Mouse (Mus musculus): ENCODE data around the gene 4933424G06Rik.

DNA sequence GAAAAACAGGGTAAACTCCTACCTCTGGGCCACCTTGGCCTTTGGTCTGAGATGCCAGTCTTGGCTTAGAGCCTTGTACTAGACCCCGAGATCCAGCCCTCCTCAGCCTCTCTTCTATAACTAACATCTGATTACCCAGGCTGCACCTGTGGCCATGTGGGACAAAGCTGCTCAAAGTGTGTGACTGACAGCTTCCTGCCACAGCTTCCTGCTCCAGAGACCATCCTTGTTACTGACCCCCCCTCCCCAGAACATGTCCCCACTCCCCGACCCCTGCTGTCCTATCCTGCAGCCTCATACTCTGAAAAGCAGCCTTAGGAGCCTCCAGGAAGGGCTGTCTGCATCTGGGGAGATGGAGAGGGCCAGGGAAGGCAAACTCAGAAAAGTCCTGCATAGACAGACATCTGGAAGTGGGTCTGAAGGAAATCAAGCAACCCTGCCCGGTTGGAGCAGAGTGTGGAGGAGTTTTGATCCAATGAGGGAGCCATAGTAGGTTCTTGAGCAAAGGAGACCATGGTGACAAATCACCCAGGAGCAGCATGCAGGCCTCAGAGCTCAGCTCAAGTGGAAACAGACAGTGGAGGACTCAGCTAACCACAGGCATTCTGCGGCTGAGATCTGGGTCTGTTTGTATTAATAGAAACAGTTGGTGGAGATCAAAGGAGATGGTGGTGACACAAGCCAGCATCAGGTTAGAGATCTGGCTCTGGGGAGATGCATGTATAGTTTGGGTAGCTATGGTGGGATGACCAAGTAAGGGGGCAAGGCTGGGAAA, 56.7 kb downstream of the 4933424G06Rik start:
- TF ChIP-seq CTCF (IDR thresholded peaks at IDR 0.05; ENCODE audit: borderline replicate concordance, extremely low read depth, insufficient read depth, insufficient read length) = no peak
- TF ChIP-seq POLR2A (IDR thresholded peaks at IDR 0.05; ENCODE audit: borderline replicate concordance, extremely low read depth, insufficient read depth, insufficient read length, poor library complexity, severe bottlenecking) = no peak
